Mouse (Mus musculus) limb, embryonic 11.5 days (tissue): Measurements from ENCODE around the gene Gsto2. TPM values are rescaled to one million over a fixed set of nuclear protein-coding genes. Genes with fewer than 3 reads are reported as not detected.

Experiments
- ATAC-seq: fragments of 200-750 bp; cut with Nextera tagmentation; 2 replicates; pipeline ENCODE4 v1.8.0; 2017; ENCODE audit warnings: low read depth; ENCODE audit not compliant: insufficient number of reproducible peaks, low FRiP score, low TSS enrichment
- DNase-seq: peaks from one replicate; pipeline ENCODE4 v3.0.0-alpha.2; 2015; ENCODE audit warnings: low spot score
- H3K27ac ChIP-seq: fragments of 300-500 bp; sonication (generic); replicated peaks from 2 replicates; pipeline ENCODE4 v1.5.1; 2014; ENCODE audit warnings: low read depth, mild to moderate bottlenecking, low read length
- H3K27me3 ChIP-seq: fragments of 300-500 bp; sonication (generic); 2 replicates; pipeline ENCODE4 v1.6.1; 2014; ENCODE audit warnings: mild to moderate bottlenecking, low read length, mixed read lengths; ENCODE audit not compliant: control insufficient read depth, insufficient read depth
- H3K36me3 ChIP-seq: fragments of 300-500 bp; sonication (generic); 2 replicates; pipeline ENCODE4 v1.6.1; 2014; ENCODE audit warnings: mild to moderate bottlenecking, low read length, moderate library complexity, mixed read lengths; ENCODE audit not compliant: control insufficient read depth, insufficient read depth
- H3K4me1 ChIP-seq: fragments of 300-500 bp; sonication (generic); 2 replicates; pipeline ENCODE4 v1.6.1; 2014; ENCODE audit warnings: low read length, mixed read lengths; ENCODE audit not compliant: control insufficient read depth, insufficient read depth
- H3K4me2 ChIP-seq: fragments of 300-500 bp; sonication (generic); 2 replicates; pipeline ENCODE4 v1.6.1; 2014; ENCODE audit warnings: low read depth, mild to moderate bottlenecking, moderate library complexity; ENCODE audit not compliant: severe bottlenecking
- H3K4me3 ChIP-seq: fragments of 300-500 bp; sonication (generic); 2 replicates; pipeline ENCODE4 v1.5.1; 2014; ENCODE audit warnings: low read depth, low read length
- H3K9ac ChIP-seq: fragments of 300-500 bp; sonication (generic); 2 replicates; pipeline ENCODE4 v1.6.1; 2014; ENCODE audit warnings: mild to moderate bottlenecking, low read length
- H3K9me3 ChIP-seq: fragments of 300-500 bp; sonication (generic); 2 replicates; pipeline ENCODE4 v1.6.1; 2016; ENCODE audit warnings: low read length; ENCODE audit not compliant: control insufficient read depth
- WGBS: fragments of 180-500 bp; shearing (Covaris S2); extraction: QIAGEN DNeasy Blood & Tissue Kit; methylation state at CpG from one replicate; pipeline ENCODE4 v1.1.7; 2014; 5-methylcytosine and 5-hydroxymethylcytosine counted together
- polyA plus RNA-seq: library from polyadenylated mRNA; unstranded; fragments of >200 nt; fragmentation: Nextera tagmentation; extraction: Ambion mirVana; gene quantifications from 2 replicates; pipeline ENCODE4 v1.2.1, GENCODE M21; 2014

The Gsto2 gene
- polyA plus RNA-seq, 1 experiment from 2014 or later = 1.1 TPM

DNA sequence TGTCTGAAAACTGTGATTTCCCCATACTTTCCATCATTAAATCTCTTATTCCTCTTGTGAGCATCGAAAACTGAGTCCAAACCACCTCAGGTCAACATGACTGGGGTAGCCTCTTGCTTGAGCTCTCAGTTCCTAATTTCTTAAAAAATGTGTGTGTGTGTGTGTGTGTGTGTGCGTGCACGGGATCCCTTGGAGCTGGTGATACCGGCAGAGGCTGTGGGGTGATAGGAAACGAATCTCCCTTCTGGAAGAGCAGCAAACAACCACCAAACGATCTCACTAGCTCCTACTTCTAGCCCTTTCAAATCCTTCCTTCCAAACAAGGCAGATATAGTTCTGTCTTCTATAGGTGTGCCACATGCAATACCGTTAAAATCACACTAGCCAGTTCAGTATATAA lies 613 bp upstream of the Gsto2 start:
- H3K4me1 ChIP-seq = peaks cover 5% of the 10 kb centered on the region; the same call in 1 of the 2 replicates
- no peak overlapping the region for H3K27ac ChIP-seq
- no peaks in the 10 kb centered on the region for H3K27me3 ChIP-seq
- peak overlapping the region; percentile 56; the same call in 1 of the 2 replicates for H3K4me3 ChIP-seq
- WGBS = 84% methylated on average over 7 of the region's 7 CpGs
- ATAC-seq (no peak), DNase-seq (no peak)
- peak overlapping the region; percentile 65 for H3K4me2 ChIP-seq
- H3K36me3 ChIP-seq = peaks cover 7% of the 10 kb centered on the region; the same call in 1 of the 2 replicates
- H3K9ac ChIP-seq = no peak overlapping the region
- H3K9me3 ChIP-seq = no peaks in the 10 kb centered on the region

DNA sequence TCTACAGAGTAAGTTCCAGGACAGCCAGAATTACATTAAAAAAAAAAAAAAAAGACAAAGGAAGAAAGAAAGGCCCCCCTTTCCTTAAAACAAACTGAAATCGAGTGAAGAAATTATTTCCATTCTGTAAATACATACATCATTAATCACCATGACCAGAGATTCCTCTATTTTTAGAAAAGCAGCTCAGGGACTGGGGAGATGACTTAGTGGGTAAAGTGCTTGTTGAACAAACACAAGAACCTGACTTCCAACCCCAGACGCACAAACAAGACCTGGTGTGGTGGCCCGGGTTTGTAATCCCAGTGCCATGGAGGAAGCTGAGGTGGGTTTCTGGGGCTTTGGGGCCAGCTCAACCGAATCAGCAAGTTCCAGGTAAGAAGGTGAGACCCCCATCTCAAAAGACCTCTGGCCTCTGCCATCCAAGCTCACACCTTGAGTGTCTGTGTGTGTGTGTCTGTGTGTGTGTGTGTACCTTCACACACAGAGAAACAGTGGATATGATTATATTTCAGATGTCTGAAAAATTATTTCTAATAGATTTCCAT lies 2.4 kb downstream of the Gsto2 start:
- ATAC-seq (no peak), DNase-seq (no peak)
- Histone ChIP-seq H3K9me3 (no peaks in the 10 kb centered on the region), H3K9ac (no peak overlapping the region), H3K4me1 (peaks cover 7% of the 10 kb centered on the region; the same call in 1 of the 2 replicates), H3K4me2 (no peak overlapping the region), H3K27me3 (no peaks in the 10 kb centered on the region), H3K36me3 (no peaks in the 10 kb centered on the region; the same call in 1 of the 2 replicates), H3K27ac (no peak overlapping the region), H3K4me3 (no peak overlapping the region)
- 77% methylated on average over 4 of the region's 4 CpGs for WGBS

DNA sequence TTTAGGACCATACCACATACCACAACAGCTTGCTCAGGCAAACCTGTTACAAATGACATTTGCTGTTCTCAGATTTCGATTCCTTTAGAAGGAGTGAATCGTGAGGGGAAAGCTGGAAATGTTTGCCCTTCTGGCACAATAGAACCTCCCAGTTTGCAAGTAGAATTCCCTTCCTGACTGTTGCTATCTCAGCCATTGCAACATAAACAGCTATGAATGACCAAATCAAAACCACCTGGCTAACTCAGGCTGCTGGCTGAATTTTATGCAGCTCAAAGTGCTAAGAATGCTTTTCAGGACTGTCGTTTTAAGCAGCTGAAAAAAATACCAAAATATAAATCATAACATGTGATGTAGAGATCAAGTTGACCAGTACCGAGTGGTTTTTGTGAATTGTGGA lies 3.6 kb downstream of the Gsto2 start:
- H3K9me3 ChIP-seq = no peaks in the 10 kb centered on the region
- no peak overlapping the region for H3K4me3 ChIP-seq
- DNase-seq (no peak), ATAC-seq (no peak)
- no peaks in the 10 kb centered on the region for H3K27me3 ChIP-seq
- H3K9ac ChIP-seq = no peak overlapping the region
- H3K27ac ChIP-seq = peak overlapping the region; percentile 58; the same call in 1 of the 2 replicates
- H3K4me1 ChIP-seq = peaks cover 7% of the 10 kb centered on the region; the same call in 1 of the 2 replicates
- WGBS = 44% methylated on average over 4 of the region's 4 CpGs
- no peaks in the 10 kb centered on the region; the same call in 1 of the 2 replicates for H3K36me3 ChIP-seq
- H3K4me2 ChIP-seq = no peak overlapping the region

DNA sequence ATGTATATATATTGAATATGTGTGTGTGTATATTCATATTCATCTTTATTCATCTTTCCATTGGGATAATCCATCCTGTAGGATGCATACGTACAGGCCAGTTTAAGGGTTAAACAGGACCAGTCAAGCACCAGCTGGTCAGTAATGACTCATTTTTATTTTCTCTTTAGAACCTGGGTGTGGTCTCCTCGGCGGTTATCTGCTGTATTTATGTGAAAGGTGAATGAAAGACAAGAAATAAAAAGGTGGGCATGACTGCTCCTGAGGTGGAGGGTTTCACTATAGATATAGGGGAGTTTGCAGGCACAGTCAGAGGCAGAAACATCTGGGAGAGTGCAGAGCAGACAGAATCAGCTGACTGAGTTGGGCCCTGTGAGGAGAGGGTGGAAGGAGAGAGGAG lies 4.2 kb downstream of the Gsto2 start:
- H3K27ac ChIP-seq = no peak overlapping the region
- no peaks in the 10 kb centered on the region for H3K27me3 ChIP-seq
- no peak overlapping the region for H3K9ac ChIP-seq
- ATAC-seq (no peak), DNase-seq (no peak)
- H3K9me3 ChIP-seq = no peaks in the 10 kb centered on the region
- H3K4me3 ChIP-seq = no peak overlapping the region
- H3K36me3 ChIP-seq = no peaks in the 10 kb centered on the region
- H3K4me1 ChIP-seq = peaks cover 7% of the 10 kb centered on the region; the same call in 1 of the 2 replicates
- 39% methylated on average over 3 of the region's 3 CpGs for WGBS
- H3K4me2 ChIP-seq = no peak overlapping the region

DNA sequence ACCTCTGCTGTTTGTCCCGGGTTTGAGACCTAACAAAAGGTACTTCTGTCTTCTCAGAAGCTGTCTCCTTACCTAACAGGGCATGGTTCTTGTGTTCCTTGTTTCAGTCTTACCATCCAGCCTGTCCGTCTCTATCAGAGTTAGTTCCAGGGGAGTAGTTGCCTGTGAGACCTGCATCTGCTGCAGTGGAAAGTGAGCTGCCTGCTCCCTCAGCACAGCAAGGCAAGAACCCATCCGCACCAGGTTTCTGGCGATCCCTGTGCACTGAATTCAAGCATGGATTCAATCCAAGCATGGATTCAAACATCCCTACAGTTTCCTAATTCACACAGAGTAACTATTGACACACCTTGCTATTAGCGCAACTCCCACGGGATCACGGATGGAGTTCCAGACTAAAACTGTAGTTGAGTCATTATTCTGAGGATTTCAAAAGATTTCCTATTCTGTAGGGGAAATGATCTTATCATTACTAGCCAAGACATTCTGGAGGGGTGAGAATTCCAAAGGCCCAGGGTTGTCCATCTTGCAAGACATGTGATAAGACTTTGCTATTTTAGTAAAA lies 4.8 kb downstream of the Gsto2 start:
- WGBS = 78% methylated on average over 7 of the region's 7 CpGs
- DNase-seq (no peak), ATAC-seq (no peak)
- peaks cover 7% of the 10 kb centered on the region; the same call in 1 of the 2 replicates for H3K4me1 ChIP-seq
- no peaks in the 10 kb centered on the region for H3K27me3 ChIP-seq
- H3K4me2 ChIP-seq = no peak overlapping the region
- H3K27ac ChIP-seq = no peak overlapping the region
- H3K36me3 ChIP-seq = no peaks in the 10 kb centered on the region
- H3K9ac ChIP-seq = no peak overlapping the region
- no peaks in the 10 kb centered on the region for H3K9me3 ChIP-seq
- no peak overlapping the region for H3K4me3 ChIP-seq

GRCm38 (mm10) chr19:47871515-47871914 lies 6.2 kb downstream of the Gsto2 start:
- no peak overlapping the region for H3K9ac ChIP-seq
- peaks cover 7% of the 10 kb centered on the region; the same call in 1 of the 2 replicates for H3K4me1 ChIP-seq
- WGBS = 35% methylated on average over 10 of the region's 10 CpGs
- DNase-seq (no peak), ATAC-seq (no peak)
- no peaks in the 10 kb centered on the region for H3K9me3 ChIP-seq
- no peak overlapping the region for H3K4me2 ChIP-seq
- H3K27me3 ChIP-seq = no peaks in the 10 kb centered on the region
- no peak overlapping the region for H3K4me3 ChIP-seq
- H3K36me3 ChIP-seq = no peaks in the 10 kb centered on the region
- H3K27ac ChIP-seq = no peak overlapping the region

DNA sequence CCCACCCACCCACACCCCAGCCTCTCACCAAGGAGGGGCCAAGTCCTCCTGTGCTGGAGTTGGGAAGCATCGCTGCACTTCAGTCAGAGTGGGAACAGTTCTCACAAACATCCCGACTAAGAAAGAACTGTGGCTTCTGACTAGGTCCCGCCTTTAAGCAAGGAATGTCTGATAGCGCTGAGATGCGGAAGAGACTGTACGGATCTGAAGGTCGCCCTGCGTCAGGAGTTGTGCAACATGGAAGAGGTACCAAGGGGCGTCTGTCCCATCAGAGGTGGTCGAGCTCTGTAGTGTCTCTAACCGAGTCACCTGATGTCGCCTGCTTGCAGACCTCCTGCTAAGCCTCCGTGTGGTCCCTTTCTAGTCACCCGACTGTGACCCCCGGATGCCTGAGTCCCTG lies 10.9 kb downstream of the Gsto2 start:
- Histone ChIP-seq H3K4me1 (no peaks in the 10 kb centered on the region), H3K36me3 (no peaks in the 10 kb centered on the region), H3K27me3 (no peaks in the 10 kb centered on the region), H3K9me3 (no peaks in the 10 kb centered on the region), H3K27ac (no peak overlapping the region), H3K9ac (no peak overlapping the region), H3K4me3 (no peak overlapping the region), H3K4me2 (no peak overlapping the region)
- ATAC-seq (no peak), DNase-seq (no peak)
- WGBS = 74% methylated on average over 15 of the region's 15 CpGs

GRCm38 (mm10) chr19:47881538-47881937 lies 16.2 kb downstream of the Gsto2 start:
- ATAC-seq = no peak
- H3K9ac ChIP-seq = no peak overlapping the region

More at GRCm38 (mm10) chr19:47881538-47881937, 16.2 kb downstream of the Gsto2 start:
- Histone ChIP-seq H3K9me3 (no peaks in the 10 kb centered on the region), H3K36me3 (no peaks in the 10 kb centered on the region), H3K27ac (no peak overlapping the region), H3K4me2 (no peak overlapping the region), H3K27me3 (no peaks in the 10 kb centered on the region), H3K4me3 (no peak overlapping the region), H3K4me1 (peaks cover 10% of the 10 kb centered on the region; the same call in 1 of the 2 replicates)
- 80% methylated on average over 7 of the region's 7 CpGs for WGBS
- no peak for DNase-seq
